Mouse (Mus musculus): ENCODE results near the gene Ccr8. TPM values are rescaled to one million over a fixed set of nuclear protein-coding genes. Genes with fewer than 3 reads are reported as not detected.

Ccr8 gene
- polyA plus RNA-seq, 1 experiment from 2014 or later, result 0.70 TPM

- H3K36me3 ChIP-seq (ENCODE audit: control insufficient read depth, insufficient read depth, low read length), result no peaks in the 10 kb centered on the region
- H3K27me3 ChIP-seq (replicated peaks; ENCODE audit: control insufficient read depth, insufficient read depth, low read length), result no peaks in the 10 kb centered on the region
- H3K27ac ChIP-seq (ENCODE audit: low read length), result no peak overlapping the region
- WGBS, result 73% methylated on average over 4 of the region's 4 CpGs
- no peak overlapping the region for H3K9ac ChIP-seq (ENCODE audit: low read depth, low read length)
- H3K9me3 ChIP-seq (ENCODE audit: control insufficient read depth, low read length), result no peaks in the 10 kb centered on the region; the same call in 1 of the 2 replicates
- H3K4me2 ChIP-seq (ENCODE audit: low read depth, low read length), result no peak overlapping the region
- H3K4me3 ChIP-seq (ENCODE audit: low read length), result no peak overlapping the region
- H3K4me1 ChIP-seq (ENCODE audit: control insufficient read depth, insufficient read depth, low read length), result no peaks in the 10 kb centered on the region
- no peak for ATAC-seq
These were observed 9.2 kb upstream of the Ccr8 start for GRCm38 (mm10) chr9:120082691-120083090.

DNA sequence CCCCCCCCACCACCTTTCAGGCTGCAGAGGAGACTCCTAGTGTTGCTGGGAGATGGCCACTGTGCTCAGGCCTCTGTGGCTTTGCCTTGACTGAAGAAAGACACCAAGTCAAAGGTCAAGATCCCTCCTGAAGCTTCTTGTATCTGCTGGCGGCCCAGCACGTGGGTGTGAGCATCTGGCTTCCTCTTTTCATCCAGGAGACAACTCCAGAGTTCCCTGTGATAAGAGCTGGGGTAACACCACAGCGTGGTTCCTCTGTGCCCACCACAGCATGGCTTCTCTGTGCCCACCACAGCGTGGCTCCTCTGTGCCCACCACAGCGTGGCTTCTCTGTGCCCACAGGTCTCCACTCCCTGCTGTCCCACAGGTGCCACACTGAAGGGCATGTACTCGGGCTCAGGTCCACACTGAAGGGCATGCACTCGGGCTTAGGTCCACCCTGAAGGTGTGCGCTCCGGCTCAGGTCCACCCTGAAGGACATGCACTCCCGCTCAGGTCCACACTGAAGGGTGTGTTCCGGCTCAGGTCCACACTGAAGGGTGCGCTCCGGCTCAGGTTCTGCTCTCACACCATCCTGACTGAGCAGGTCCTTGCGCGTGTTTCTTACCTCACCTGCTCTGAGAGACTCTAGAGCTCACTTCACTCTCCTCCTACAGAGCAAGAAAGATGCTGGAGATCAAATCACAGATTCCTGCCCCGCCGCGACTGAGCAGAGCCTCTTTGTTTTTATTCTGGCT, 8.6 kb upstream of the Ccr8 start:
- Histone ChIP-seq H3K4me2 (ENCODE audit: low read depth, low read length) (no peak overlapping the region), H3K27ac (ENCODE audit: low read length) (no peak overlapping the region), H3K9me3 (ENCODE audit: control insufficient read depth, low read length) (no peaks in the 10 kb centered on the region; the same call in 1 of the 2 replicates), H3K4me3 (ENCODE audit: low read length) (no peak overlapping the region), H3K4me1 (ENCODE audit: control insufficient read depth, insufficient read depth, low read length) (no peaks in the 10 kb centered on the region), H3K27me3 (replicated peaks; ENCODE audit: control insufficient read depth, insufficient read depth, low read length) (no peaks in the 10 kb centered on the region), H3K36me3 (ENCODE audit: control insufficient read depth, insufficient read depth, low read length) (no peaks in the 10 kb centered on the region), H3K9ac (ENCODE audit: low read depth, low read length) (no peak overlapping the region)
- no peak for ATAC-seq
- 81% methylated on average over 18 of the region's 18 CpGs for WGBS

DNA sequence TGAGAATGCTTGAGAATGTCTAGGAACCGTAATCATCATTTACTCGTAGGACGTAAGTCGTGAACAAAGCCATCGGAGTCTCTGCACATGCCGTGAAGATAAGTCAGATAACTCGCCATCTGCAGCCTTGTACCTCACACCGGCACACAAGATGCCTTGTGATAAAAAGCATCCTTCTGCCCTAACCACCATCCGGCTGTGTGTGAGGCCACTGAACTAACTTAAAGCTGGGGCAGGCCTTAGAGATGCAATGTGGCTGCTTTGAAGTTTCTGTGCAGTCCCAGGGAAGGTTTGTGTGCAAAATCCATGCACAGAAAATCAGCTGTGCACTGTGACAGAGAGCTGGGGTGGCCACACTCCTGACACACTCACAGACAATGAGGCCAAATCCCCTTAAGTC, 7.5 kb upstream of the Ccr8 start:
- Histone ChIP-seq H3K4me3 (ENCODE audit: low read length) (no peak overlapping the region), H3K9ac (ENCODE audit: low read depth, low read length) (no peak overlapping the region), H3K36me3 (ENCODE audit: control insufficient read depth, insufficient read depth, low read length) (no peaks in the 10 kb centered on the region), H3K27me3 (replicated peaks; ENCODE audit: control insufficient read depth, insufficient read depth, low read length) (no peaks in the 10 kb centered on the region), H3K4me2 (ENCODE audit: low read depth, low read length) (no peak overlapping the region), H3K4me1 (ENCODE audit: control insufficient read depth, insufficient read depth, low read length) (no peaks in the 10 kb centered on the region), H3K9me3 (ENCODE audit: control insufficient read depth, low read length) (no peaks in the 10 kb centered on the region; the same call in 1 of the 2 replicates), H3K27ac (ENCODE audit: low read length) (no peak overlapping the region)
- no peak for ATAC-seq
- 83% methylated on average over 9 of the region's 9 CpGs for WGBS

DNA sequence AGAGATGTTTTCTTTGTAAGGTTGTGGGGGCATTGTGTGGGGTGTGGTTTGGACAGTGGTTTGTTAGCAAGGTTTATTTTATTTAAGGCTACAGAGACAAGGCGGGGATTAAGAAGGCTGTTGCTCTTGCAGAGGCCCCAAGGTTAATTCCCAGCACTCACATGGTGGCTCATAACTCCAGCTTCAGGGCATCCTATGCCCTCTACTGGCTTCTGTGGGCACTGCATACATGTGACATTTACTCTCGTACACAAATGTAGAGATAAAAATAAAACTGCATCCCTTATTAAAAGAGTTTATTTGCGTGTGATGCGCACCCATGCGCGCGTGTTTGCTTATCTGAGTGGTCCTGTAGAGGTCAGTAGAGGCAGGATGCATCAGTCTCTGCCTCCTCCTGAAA, 2.8 kb upstream of the Ccr8 start:
- no peaks in the 10 kb centered on the region for H3K4me1 ChIP-seq (ENCODE audit: control insufficient read depth, insufficient read depth, low read length)
- H3K9me3 ChIP-seq (ENCODE audit: control insufficient read depth, low read length), result no peaks in the 10 kb centered on the region
- ATAC-seq, result no peak
- H3K27me3 ChIP-seq (replicated peaks; ENCODE audit: control insufficient read depth, insufficient read depth, low read length), result no peaks in the 10 kb centered on the region
- H3K4me3 ChIP-seq (ENCODE audit: low read length), result no peak overlapping the region
- 85% methylated on average over 7 of the region's 7 CpGs for WGBS
- H3K36me3 ChIP-seq (ENCODE audit: control insufficient read depth, insufficient read depth, low read length), result no peaks in the 10 kb centered on the region
- no peak overlapping the region for H3K4me2 ChIP-seq (ENCODE audit: low read depth, low read length)
- no peak overlapping the region for H3K27ac ChIP-seq (ENCODE audit: low read length)
- H3K9ac ChIP-seq (ENCODE audit: low read depth, low read length), result no peak overlapping the region

GRCm38 (mm10) chr9:120091086-120091485, 828 bp upstream of the Ccr8 start:
- ATAC-seq, result no peak
- WGBS, result 86% methylated on average over 10 of the region's 10 CpGs
- Histone ChIP-seq H3K4me2 (ENCODE audit: low read depth, low read length) (no peak overlapping the region), H3K4me1 (ENCODE audit: control insufficient read depth, insufficient read depth, low read length) (no peaks in the 10 kb centered on the region), H3K4me3 (ENCODE audit: low read length) (no peak overlapping the region), H3K9ac (ENCODE audit: low read depth, low read length) (no peak overlapping the region), H3K9me3 (ENCODE audit: control insufficient read depth, low read length) (no peaks in the 10 kb centered on the region), H3K27me3 (replicated peaks; ENCODE audit: control insufficient read depth, insufficient read depth, low read length) (no peaks in the 10 kb centered on the region), H3K27ac (ENCODE audit: low read length) (no peak overlapping the region), H3K36me3 (ENCODE audit: control insufficient read depth, insufficient read depth, low read length) (no peaks in the 10 kb centered on the region)

GRCm38 (mm10) chr9:120093701-120094100, 1.8 kb downstream of the Ccr8 start:
- 90% methylated on average over 13 of the region's 13 CpGs for WGBS
- Histone ChIP-seq H3K27me3 (replicated peaks; ENCODE audit: control insufficient read depth, insufficient read depth, low read length) (no peaks in the 10 kb centered on the region), H3K9ac (ENCODE audit: low read depth, low read length) (no peak overlapping the region), H3K36me3 (ENCODE audit: control insufficient read depth, insufficient read depth, low read length) (no peaks in the 10 kb centered on the region), H3K4me3 (ENCODE audit: low read length) (no peak overlapping the region), H3K4me2 (ENCODE audit: low read depth, low read length) (no peak overlapping the region), H3K27ac (ENCODE audit: low read length) (no peak overlapping the region), H3K4me1 (ENCODE audit: control insufficient read depth, insufficient read depth, low read length) (no peaks in the 10 kb centered on the region), H3K9me3 (ENCODE audit: control insufficient read depth, low read length) (no peaks in the 10 kb centered on the region)
- ATAC-seq, result no peak

- H3K4me1 ChIP-seq (ENCODE audit: control insufficient read depth, insufficient read depth, low read length), result no peaks in the 10 kb centered on the region
- 66% methylated on average over 7 of the region's 7 CpGs for WGBS
- no peak overlapping the region for H3K27ac ChIP-seq (ENCODE audit: low read length)
- no peaks in the 10 kb centered on the region for H3K27me3 ChIP-seq (replicated peaks; ENCODE audit: control insufficient read depth, insufficient read depth, low read length)
- H3K9ac ChIP-seq (ENCODE audit: low read depth, low read length), result no peak overlapping the region
- no peaks in the 10 kb centered on the region for H3K9me3 ChIP-seq (ENCODE audit: control insufficient read depth, low read length)
- H3K4me3 ChIP-seq (ENCODE audit: low read length), result no peak overlapping the region
- no peaks in the 10 kb centered on the region for H3K36me3 ChIP-seq (ENCODE audit: control insufficient read depth, insufficient read depth, low read length)
- H3K4me2 ChIP-seq (ENCODE audit: low read depth, low read length), result no peak overlapping the region
- ATAC-seq, result no peak
These were observed 4.0 kb downstream of the Ccr8 start for GRCm38 (mm10) chr9:120095886-120096285.

DNA sequence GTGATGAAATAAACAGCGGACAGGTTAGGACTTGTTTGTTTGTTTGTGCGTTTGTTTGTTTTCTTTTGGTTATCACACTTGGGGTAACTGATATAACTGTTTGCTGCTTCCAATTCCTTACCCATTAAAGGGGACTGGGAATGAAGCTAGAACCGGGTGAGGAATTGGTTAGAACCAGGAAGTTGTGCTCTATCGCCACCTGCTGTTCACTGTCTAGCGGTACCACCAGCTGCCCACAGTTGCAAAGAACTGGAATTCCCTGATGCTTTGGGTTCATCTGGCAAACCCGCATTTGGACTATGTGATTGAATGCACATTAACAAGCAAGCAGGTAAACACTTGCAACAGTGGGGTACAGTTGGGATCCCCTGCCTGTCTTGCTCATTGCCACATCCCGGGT, 6.8 kb downstream of the Ccr8 start:
- no peak overlapping the region for H3K27ac ChIP-seq (ENCODE audit: low read length)
- H3K9me3 ChIP-seq (ENCODE audit: control insufficient read depth, low read length), result 0 out of 2 replicates have a peak, but pooled peaks cover 3% of the 10 kb centered on the region
- H3K4me1 ChIP-seq (ENCODE audit: control insufficient read depth, insufficient read depth, low read length), result no peaks in the 10 kb centered on the region
- ATAC-seq, result peak; percentile 56; the same call in 1 of the 2 replicates
- H3K36me3 ChIP-seq (ENCODE audit: control insufficient read depth, insufficient read depth, low read length), result no peaks in the 10 kb centered on the region
- H3K9ac ChIP-seq (ENCODE audit: low read depth, low read length), result no peak overlapping the region
- no peak overlapping the region for H3K4me2 ChIP-seq (ENCODE audit: low read depth, low read length)
- no peak overlapping the region for H3K4me3 ChIP-seq (ENCODE audit: low read length)
- WGBS, result 22% methylated on average over 7 of the region's 7 CpGs
- H3K27me3 ChIP-seq (replicated peaks; ENCODE audit: control insufficient read depth, insufficient read depth, low read length), result no peaks in the 10 kb centered on the region

DNA sequence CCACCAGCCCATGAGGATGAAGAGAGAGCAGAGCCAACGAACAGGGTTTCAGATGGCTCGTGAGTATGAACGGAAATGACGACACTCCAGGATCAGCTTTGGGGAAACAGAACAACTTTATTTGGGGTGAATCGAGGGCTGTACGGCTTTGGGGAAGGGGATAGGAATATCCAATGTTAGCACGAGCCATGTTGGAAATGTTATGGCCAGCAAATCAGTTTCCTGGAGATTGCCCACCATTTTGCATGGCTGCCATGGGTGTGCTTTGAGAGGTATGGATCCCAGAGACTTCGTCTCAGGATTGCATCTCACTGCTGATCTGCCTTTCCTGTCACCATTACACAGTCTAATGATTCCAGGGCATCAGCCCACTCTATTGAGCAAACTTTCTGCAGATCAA, 7.4 kb downstream of the Ccr8 start:
- Histone ChIP-seq H3K9ac (ENCODE audit: low read depth, low read length) (no peak overlapping the region), H3K4me2 (ENCODE audit: low read depth, low read length) (no peak overlapping the region), H3K27me3 (replicated peaks; ENCODE audit: control insufficient read depth, insufficient read depth, low read length) (no peaks in the 10 kb centered on the region), H3K9me3 (ENCODE audit: control insufficient read depth, low read length) (0 out of 2 replicates have a peak, but pooled peaks cover 3% of the 10 kb centered on the region), H3K36me3 (ENCODE audit: control insufficient read depth, insufficient read depth, low read length) (no peaks in the 10 kb centered on the region), H3K4me3 (ENCODE audit: low read length) (no peak overlapping the region), H3K4me1 (ENCODE audit: control insufficient read depth, insufficient read depth, low read length) (no peaks in the 10 kb centered on the region), H3K27ac (ENCODE audit: low read length) (no peak overlapping the region)
- WGBS, result 90% methylated on average over 8 of the region's 8 CpGs
- no peak for ATAC-seq

DNA sequence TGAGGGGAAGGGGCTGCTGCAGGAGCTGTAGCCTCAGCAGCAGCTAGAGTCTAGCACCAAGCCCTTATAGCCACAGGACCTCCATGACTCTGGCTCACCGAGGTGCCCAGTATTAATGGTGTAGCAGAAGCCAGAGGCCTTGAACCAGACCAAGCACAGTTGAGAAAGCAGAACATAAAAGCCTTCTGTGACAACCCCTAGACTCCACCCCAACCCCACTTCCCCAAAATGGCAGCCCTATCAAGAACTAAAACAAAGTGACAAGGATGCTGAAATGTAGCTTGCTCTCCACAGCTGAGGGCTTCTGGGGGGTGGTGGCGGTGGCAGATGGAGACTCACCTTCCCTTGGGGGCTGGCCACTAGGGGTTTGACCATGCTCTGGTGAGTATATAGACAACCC, 9.3 kb downstream of the Ccr8 start:
- no peak overlapping the region for H3K4me3 ChIP-seq (ENCODE audit: low read length)
- H3K9ac ChIP-seq (ENCODE audit: low read depth, low read length), result no peak overlapping the region
- no peak for ATAC-seq
- 0 out of 2 replicates have a peak, but pooled peaks cover 3% of the 10 kb centered on the region for H3K9me3 ChIP-seq (ENCODE audit: control insufficient read depth, low read length)
- no peaks in the 10 kb centered on the region for H3K4me1 ChIP-seq (ENCODE audit: control insufficient read depth, insufficient read depth, low read length)
- H3K36me3 ChIP-seq (ENCODE audit: control insufficient read depth, insufficient read depth, low read length), result no peaks in the 10 kb centered on the region
- 92% methylated on average over 2 of the region's 2 CpGs for WGBS
- no peak overlapping the region for H3K27ac ChIP-seq (ENCODE audit: low read length)
- no peaks in the 10 kb centered on the region for H3K27me3 ChIP-seq (replicated peaks; ENCODE audit: control insufficient read depth, insufficient read depth, low read length)
- no peak overlapping the region for H3K4me2 ChIP-seq (ENCODE audit: low read depth, low read length)
